Mouse (Mus musculus): Measurements from ENCODE around the gene Gse1. TPM values are rescaled to one million over a fixed set of nuclear protein-coding genes. Genes with fewer than 3 reads are reported as not detected.
"Not testable (repeated sequence)": the region's sequence is repeated elsewhere in the genome, so short reads cannot be mapped to it uniquely, and the experiment has no call there.

The Gse1 gene
- polyA plus RNA-seq, 1 experiment, result 14.7 TPM

DNA sequence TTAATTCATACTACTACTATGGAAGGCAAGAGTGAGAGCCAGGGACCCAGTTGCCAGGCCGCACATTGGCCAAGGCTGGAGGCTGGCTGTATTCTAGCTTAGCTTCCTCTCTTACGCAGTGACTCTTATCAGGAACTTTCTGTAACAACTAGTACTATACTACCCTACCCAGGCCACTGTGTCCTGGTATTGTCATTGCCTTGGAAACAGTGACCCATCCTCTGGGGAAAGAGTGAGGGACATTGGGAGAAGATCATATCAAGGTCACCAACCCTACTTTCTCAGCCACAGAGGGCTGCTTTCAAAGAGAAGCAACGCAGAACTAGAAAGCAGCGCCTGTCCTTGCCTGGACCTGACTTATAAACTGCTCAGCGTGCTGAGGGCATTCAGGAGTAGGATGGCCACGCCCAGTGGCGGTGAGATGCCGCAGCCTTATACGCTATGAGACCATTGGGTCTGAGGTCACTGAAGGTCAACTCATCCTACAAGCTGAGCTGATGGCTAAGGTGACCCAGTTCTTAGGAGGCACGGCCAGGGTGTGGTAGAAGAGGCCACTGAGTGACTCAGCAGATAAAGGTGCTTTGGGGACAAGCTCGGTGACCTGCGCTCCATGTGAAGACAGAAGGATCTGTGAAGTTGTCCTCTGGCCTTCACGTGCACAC lies 100.2 kb downstream of the Gse1 start:
- H3K79me2 ChIP-seq (ENCODE audit: control insufficient read depth, insufficient read depth), result no peaks in the 10 kb centered on the region
- no peak overlapping the region for H3K4me2 ChIP-seq (ENCODE audit: low read depth)
- no peak overlapping the region for H3ac ChIP-seq (ENCODE audit: control insufficient read depth, insufficient read length)
- H3K27me3 ChIP-seq (ENCODE audit: control insufficient read depth, insufficient read depth, insufficient read length), result no peaks in the 10 kb centered on the region
- TF ChIP-seq MAX (IDR thresholded peaks at IDR 0.05; ENCODE audit: low read depth) (no peak), MYOD1 (IDR thresholded peaks at IDR 0.05; ENCODE audit: control insufficient read depth in 1 of 3, insufficient read length in 2 of 3, low read depth in 2 of 3) (no peak), TCF12 (IDR thresholded peaks at IDR 0.05; ENCODE audit: insufficient read depth, poor library complexity, severe bottlenecking) (no peak), POLR2A (IDR thresholded peaks at IDR 0.05; ENCODE audit: insufficient read length, low read depth) (no peak)
- H3K36me3 ChIP-seq (ENCODE audit: control insufficient read depth, insufficient read depth), result no peaks in the 10 kb centered on the region
- no peak overlapping the region for H3K4me3 ChIP-seq

DNA sequence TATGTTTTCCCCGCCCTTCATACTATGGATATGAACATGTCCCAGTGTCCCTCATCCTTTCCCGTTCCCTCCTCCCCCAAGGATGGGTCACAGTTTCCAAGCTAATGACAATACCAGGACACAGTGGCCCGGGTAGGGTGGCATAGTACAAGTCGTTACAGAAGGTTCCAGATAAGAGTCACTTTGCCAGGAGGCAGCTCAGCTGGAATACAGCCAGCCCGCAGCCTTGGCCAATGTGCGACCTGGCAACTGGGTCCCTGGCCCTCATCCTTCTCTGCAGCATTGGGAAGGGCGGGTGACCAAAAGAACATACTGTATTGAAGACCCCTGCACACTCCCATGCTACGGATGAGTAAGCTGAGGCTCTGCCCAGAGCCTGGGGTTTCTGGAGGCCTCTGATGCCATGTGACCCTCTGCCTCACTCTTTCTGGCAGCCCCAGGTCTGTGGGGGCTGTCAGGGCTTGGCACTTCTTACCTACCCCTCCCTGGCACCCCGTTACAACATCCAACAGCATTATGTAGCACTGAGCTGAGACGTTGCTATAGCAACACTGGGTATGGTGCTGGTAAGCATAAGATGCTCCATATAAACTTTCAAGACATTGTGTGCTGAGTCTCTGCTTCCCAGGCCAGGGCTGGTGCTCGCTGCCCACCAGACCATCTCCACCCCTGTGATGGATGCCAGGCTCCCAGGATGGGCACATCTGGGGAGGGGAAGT lies 100.9 kb downstream of the Gse1 start:
- Histone ChIP-seq H3K27me3 (ENCODE audit: control insufficient read depth, insufficient read depth, insufficient read length) (no peaks in the 10 kb centered on the region), H3K4me3 (no peak overlapping the region), H3K36me3 (ENCODE audit: control insufficient read depth, insufficient read depth) (no peaks in the 10 kb centered on the region), H3K79me2 (ENCODE audit: control insufficient read depth, insufficient read depth) (no peaks in the 10 kb centered on the region), H3ac (ENCODE audit: control insufficient read depth, insufficient read length) (no peak overlapping the region), H3K4me2 (ENCODE audit: low read depth) (no peak overlapping the region)
- TF ChIP-seq USF1 (IDR thresholded peaks at IDR 0.05; ENCODE audit: low read depth) (no peak), MYOG (IDR thresholded peaks at IDR 0.05; ENCODE audit: control insufficient read depth in 1 of 3, insufficient read depth in 1 of 3, insufficient read length in 2 of 3, low read depth in 2 of 3) (no peak), TCF3 (IDR thresholded peaks at IDR 0.05; ENCODE audit: insufficient read length, low read depth) (no peak), REST (IDR thresholded peaks at IDR 0.05; ENCODE audit: insufficient read depth, insufficient read length) (no peak), POLR2AphosphoS2 (IDR thresholded peaks at IDR 0.05; ENCODE audit: insufficient read length, low read depth) (no peak), MYOD1 (IDR thresholded peaks at IDR 0.05; ENCODE audit: control insufficient read depth in 1 of 3, insufficient read length in 2 of 3, low read depth in 2 of 3) (no peak)

DNA sequence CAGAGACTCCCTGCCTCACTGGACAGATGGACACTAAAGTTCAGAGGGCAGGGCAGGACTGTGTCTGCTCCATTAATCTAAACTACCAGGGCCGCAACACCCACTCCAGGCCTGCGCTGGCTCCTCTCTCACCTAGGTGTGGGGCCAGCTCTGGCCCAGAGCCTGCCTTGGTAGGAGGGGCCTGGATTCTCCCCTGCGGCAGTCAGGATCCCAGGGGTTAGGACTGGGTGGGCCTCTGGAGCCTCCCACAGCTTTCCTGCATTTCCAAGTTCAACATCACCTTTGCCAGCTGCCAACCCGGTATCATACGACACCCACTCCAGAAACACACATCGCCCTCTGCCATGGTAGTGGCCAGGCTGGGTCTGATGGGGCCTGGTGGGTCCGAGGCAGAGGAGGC lies 102.8 kb downstream of the Gse1 start:
- H3K79me2 ChIP-seq (ENCODE audit: control insufficient read depth, insufficient read depth), result no peaks in the 10 kb centered on the region
- no peak overlapping the region for H3K4me3 ChIP-seq
- H3ac ChIP-seq (ENCODE audit: control insufficient read depth, insufficient read length), result no peak overlapping the region
- H3K36me3 ChIP-seq (ENCODE audit: control insufficient read depth, insufficient read depth), result no peaks in the 10 kb centered on the region
- H3K4me2 ChIP-seq (ENCODE audit: low read depth), result no peak overlapping the region
- TF ChIP-seq MYOG (IDR thresholded peaks at IDR 0.05; ENCODE audit: control insufficient read depth in 1 of 3, insufficient read depth in 1 of 3, insufficient read length in 2 of 3, low read depth in 2 of 3), result no peak
- TF ChIP-seq POLR2A (IDR thresholded peaks at IDR 0.05; ENCODE audit: insufficient read length, low read depth), result no peak
- TF ChIP-seq MAX (IDR thresholded peaks at IDR 0.05; ENCODE audit: low read depth), result no peak
- no peak for TF ChIP-seq E2F4 (IDR thresholded peaks at IDR 0.05; ENCODE audit: insufficient read depth)
- no peak for TF ChIP-seq USF1 (IDR thresholded peaks at IDR 0.05; ENCODE audit: low read depth)
- no peak for TF ChIP-seq SRF (IDR thresholded peaks at IDR 0.05; ENCODE audit: control insufficient read depth, insufficient read length, low read depth)
- TF ChIP-seq REST (IDR thresholded peaks at IDR 0.05; ENCODE audit: insufficient read depth, insufficient read length), result no peak
- TF ChIP-seq TCF12 (IDR thresholded peaks at IDR 0.05; ENCODE audit: insufficient read depth, poor library complexity, severe bottlenecking), result no peak
- TF ChIP-seq POLR2AphosphoS2 (IDR thresholded peaks at IDR 0.05; ENCODE audit: insufficient read length, low read depth), result no peak
- TF ChIP-seq TCF3 (IDR thresholded peaks at IDR 0.05; ENCODE audit: insufficient read length, low read depth), result no peak
- no peak for TF ChIP-seq CEBPB (IDR thresholded peaks at IDR 0.05; ENCODE audit: insufficient read depth, poor library complexity, severe bottlenecking)
- no peak for TF ChIP-seq MYOD1 (IDR thresholded peaks at IDR 0.05; ENCODE audit: control insufficient read depth in 1 of 3, insufficient read length in 2 of 3, low read depth in 2 of 3)
- no peaks in the 10 kb centered on the region for H3K27me3 ChIP-seq (ENCODE audit: control insufficient read depth, insufficient read depth, insufficient read length)

DNA sequence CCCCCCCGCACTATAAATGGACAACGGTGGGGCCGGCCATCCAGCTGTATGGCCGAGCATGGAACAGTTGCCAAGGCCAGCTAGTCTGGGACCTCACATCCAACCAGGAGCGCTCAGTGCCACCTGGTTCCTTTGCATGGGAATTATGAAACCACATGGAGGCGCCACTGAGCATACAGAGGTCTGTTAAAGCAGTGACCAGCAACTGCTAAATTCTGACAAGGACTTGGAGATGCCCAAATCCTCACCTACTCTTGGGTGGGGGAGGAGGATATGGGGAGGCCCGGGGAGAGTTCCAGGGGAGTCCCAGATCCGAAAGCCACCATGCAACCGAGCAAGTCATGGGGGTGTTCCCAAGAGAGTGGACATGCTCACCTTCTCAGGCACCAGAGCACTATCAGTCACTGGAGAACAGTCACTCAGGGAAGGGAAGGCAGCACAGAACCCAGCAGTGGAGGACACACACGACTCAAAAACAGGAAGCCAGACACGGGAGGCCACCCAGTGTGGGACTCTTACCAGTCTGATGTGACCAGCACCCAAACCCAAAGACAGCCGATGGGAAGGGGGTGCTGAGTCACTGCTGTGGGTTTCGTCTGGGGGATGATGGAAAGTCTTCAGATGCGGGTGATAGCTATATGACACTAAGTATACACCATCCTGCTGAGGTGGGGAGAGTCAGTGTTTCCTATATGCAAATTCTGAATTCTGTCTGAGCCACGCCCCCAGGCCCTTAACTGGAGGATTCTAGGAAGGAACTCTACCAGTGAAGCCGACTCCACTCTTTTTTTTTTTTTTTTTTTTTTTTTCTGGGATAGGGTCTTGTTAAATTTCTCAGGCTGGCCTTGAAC lies 104.3 kb downstream of the Gse1 start:
- H3K4me3 ChIP-seq, result no peak overlapping the region
- no peak overlapping the region for H3K4me2 ChIP-seq (ENCODE audit: low read depth)
- no peak overlapping the region for H3ac ChIP-seq (ENCODE audit: control insufficient read depth, insufficient read length)
- no peaks in the 10 kb centered on the region for H3K79me2 ChIP-seq (ENCODE audit: control insufficient read depth, insufficient read depth)
- no peaks in the 10 kb centered on the region for H3K36me3 ChIP-seq (ENCODE audit: control insufficient read depth, insufficient read depth)
- no peak for TF ChIP-seq SRF (IDR thresholded peaks at IDR 0.05; ENCODE audit: control insufficient read depth, insufficient read length, low read depth)
- H3K27me3 ChIP-seq (ENCODE audit: control insufficient read depth, insufficient read depth, insufficient read length), result no peaks in the 10 kb centered on the region

DNA sequence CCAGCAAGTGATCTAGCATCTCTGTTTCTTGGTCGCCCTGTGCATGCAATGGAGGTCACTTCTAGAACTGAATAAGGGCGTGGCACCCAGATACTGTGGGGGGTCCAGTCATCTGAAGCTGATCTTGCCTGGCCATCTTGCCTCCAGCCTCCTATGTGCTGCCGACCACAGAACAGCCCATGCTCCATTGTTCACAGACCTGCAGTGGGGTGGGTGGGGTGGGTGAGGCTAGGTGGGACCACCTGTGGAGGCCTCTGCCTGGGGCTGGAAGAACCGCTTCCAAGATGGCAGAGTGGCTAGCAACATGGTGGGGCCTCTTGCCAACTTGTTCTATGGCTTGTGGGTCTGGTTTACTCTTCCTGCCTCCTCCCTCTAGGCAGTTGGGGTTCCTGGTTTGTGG lies 105.4 kb downstream of the Gse1 start:
- Histone ChIP-seq H3K79me2 (ENCODE audit: control insufficient read depth, insufficient read depth) (no peaks in the 10 kb centered on the region), H3K4me2 (ENCODE audit: low read depth) (no peak overlapping the region), H3K4me3 (no peak overlapping the region), H3ac (ENCODE audit: control insufficient read depth, insufficient read length) (no peak overlapping the region), H3K27me3 (ENCODE audit: control insufficient read depth, insufficient read depth, insufficient read length) (no peaks in the 10 kb centered on the region), H3K36me3 (ENCODE audit: control insufficient read depth, insufficient read depth) (no peaks in the 10 kb centered on the region)
- TF ChIP-seq USF1 (IDR thresholded peaks at IDR 0.05; ENCODE audit: low read depth), result no peak
- no peak for TF ChIP-seq MYOG (IDR thresholded peaks at IDR 0.05; ENCODE audit: control insufficient read depth in 1 of 3, insufficient read depth in 1 of 3, insufficient read length in 2 of 3, low read depth in 2 of 3)
- no peak for TF ChIP-seq POLR2A (IDR thresholded peaks at IDR 0.05; ENCODE audit: insufficient read length, low read depth)
- no peak for TF ChIP-seq POLR2AphosphoS2 (IDR thresholded peaks at IDR 0.05; ENCODE audit: insufficient read length, low read depth)
- no peak for TF ChIP-seq E2F4 (IDR thresholded peaks at IDR 0.05; ENCODE audit: insufficient read depth)
- no peak for TF ChIP-seq SRF (IDR thresholded peaks at IDR 0.05; ENCODE audit: control insufficient read depth, insufficient read length, low read depth)
- no peak for TF ChIP-seq MAX (IDR thresholded peaks at IDR 0.05; ENCODE audit: low read depth)
- no peak for TF ChIP-seq MYOD1 (IDR thresholded peaks at IDR 0.05; ENCODE audit: control insufficient read depth in 1 of 3, insufficient read length in 2 of 3, low read depth in 2 of 3)
- no peak for TF ChIP-seq TCF3 (IDR thresholded peaks at IDR 0.05; ENCODE audit: insufficient read length, low read depth)

DNA sequence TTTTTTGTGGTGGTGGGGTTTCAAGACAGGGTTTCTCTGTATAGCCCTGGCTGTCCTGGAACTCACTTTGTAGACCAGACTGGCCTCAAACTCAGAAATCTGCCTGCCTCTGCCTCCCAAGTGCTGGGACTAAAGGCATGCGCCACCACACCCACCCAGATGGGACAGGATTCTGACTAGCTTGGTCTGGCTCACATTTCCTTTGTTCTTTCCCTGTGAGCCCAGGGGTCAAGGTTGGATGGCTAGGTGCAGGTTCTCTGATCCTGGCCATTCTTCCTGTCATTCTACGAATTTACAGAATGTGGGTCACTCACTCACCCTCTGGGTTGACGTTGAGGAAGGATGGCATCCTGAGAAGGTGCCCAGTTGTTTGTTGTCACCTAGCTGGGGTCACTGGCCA lies 106.0 kb downstream of the Gse1 start:
- H3K4me3 ChIP-seq; H3K4me2 ChIP-seq (ENCODE audit: low read depth); H3K36me3 ChIP-seq (ENCODE audit: control insufficient read depth, insufficient read depth); H3ac ChIP-seq (ENCODE audit: control insufficient read depth, insufficient read length); H3K27me3 ChIP-seq (ENCODE audit: control insufficient read depth, insufficient read depth, insufficient read length); H3K79me2 ChIP-seq (ENCODE audit: control insufficient read depth, insufficient read depth): not testable (repeated sequence)

Data from myocyte (in vitro differentiated cells).